Mouse (Mus musculus) lung, embryonic 16.5 days (tissue): Measurements from ENCODE around the gene Hist1h3d. TPM values are rescaled to one million over a fixed set of nuclear protein-coding genes. Genes with fewer than 3 reads are reported as not detected.
"Not testable (repeated sequence)": the region's sequence is repeated elsewhere in the genome, so short reads cannot be mapped to it uniquely, and the experiment has no call there.

Experiments
- ATAC-seq: fragments of 200-750 bp; cut with Nextera tagmentation; 2 replicates; pipeline ENCODE4 v1.8.0; 2017; ENCODE audit warnings: low read depth, mild to moderate bottlenecking, moderate library complexity
- H3K27ac ChIP-seq: fragments of 300-500 bp; sonication (generic); 2 replicates; pipeline ENCODE4 v1.5.1; 2014; ENCODE audit warnings: mild to moderate bottlenecking, control low read depth, low read length
- H3K27me3 ChIP-seq: fragments of 300-500 bp; sonication (generic); 2 replicates; pipeline ENCODE4 v1.6.1; 2014; ENCODE audit warnings: low read depth, low read length, mixed read lengths; ENCODE audit not compliant: control insufficient read depth, insufficient read depth
- H3K36me3 ChIP-seq: fragments of 300-500 bp; sonication (generic); 2 replicates; pipeline ENCODE4 v1.6.1; 2014; ENCODE audit warnings: low read length; ENCODE audit not compliant: control insufficient read depth, insufficient read depth
- H3K4me1 ChIP-seq: fragments of 300-500 bp; sonication (generic); replicated peaks from 2 replicates; pipeline ENCODE4 v1.6.1; 2014; ENCODE audit warnings: low read length, mixed read lengths; ENCODE audit not compliant: control insufficient read depth, insufficient read depth
- H3K4me2 ChIP-seq: fragments of 300-500 bp; sonication (generic); 2 replicates; pipeline ENCODE4 v1.6.1; 2014; ENCODE audit warnings: low read depth, low read length, control low read depth
- H3K4me3 ChIP-seq: fragments of 300-500 bp; sonication (generic); 2 replicates; pipeline ENCODE4 v1.5.1; 2014; ENCODE audit warnings: mild to moderate bottlenecking, low read length, control low read depth
- H3K9ac ChIP-seq: fragments of 300-500 bp; sonication (generic); 2 replicates; pipeline ENCODE4 v1.6.1; 2014; ENCODE audit warnings: low read length, control low read depth
- H3K9me3 ChIP-seq: fragments of 300-500 bp; sonication (generic); 2 replicates; pipeline ENCODE4 v1.6.1; 2016; ENCODE audit warnings: low read length; ENCODE audit not compliant: control insufficient read depth
- WGBS: fragments of 180-500 bp; shearing (Covaris S2); extraction: QIAGEN DNeasy Blood & Tissue Kit; methylation state at CpG from one replicate; pipeline ENCODE4 v1.1.7; 2014; 5-methylcytosine and 5-hydroxymethylcytosine counted together
- polyA plus RNA-seq: library from polyadenylated mRNA; unstranded; fragments of >200 nt; fragmentation: Nextera tagmentation; extraction: Ambion mirVana; gene quantifications from 2 replicates; pipeline ENCODE4 v1.2.1, GENCODE M21; 2015

The Hist1h3d gene
- polyA plus RNA-seq, 1 experiment from 2014 or later: 9.5 TPM

GRCm38 (mm10) chr13:23583387-23584068 lies 8.0 kb downstream of the Hist1h3d start:
- H3K9ac ChIP-seq: 0 out of 2 replicates have a peak overlapping the region, but pooled peaks have one; percentile 26
- H3K27ac ChIP-seq: peak overlapping the region; percentile 94
- ATAC-seq: no peak
- H3K36me3 ChIP-seq: no peaks in the 10 kb centered on the region
- H3K27me3 ChIP-seq: no peaks in the 10 kb centered on the region
- no peaks in the 10 kb centered on the region for H3K9me3 ChIP-seq
- H3K4me2 ChIP-seq: no peak overlapping the region; the same call in 1 of the 2 replicates
- peaks cover 26% of the 10 kb centered on the region for H3K4me1 ChIP-seq
- no peak overlapping the region for H3K4me3 ChIP-seq

GRCm38 (mm10) chr13:23584331-23584730 lies 8.8 kb downstream of the Hist1h3d start:
- peaks cover 26% of the 10 kb centered on the region for H3K4me1 ChIP-seq

DNA sequence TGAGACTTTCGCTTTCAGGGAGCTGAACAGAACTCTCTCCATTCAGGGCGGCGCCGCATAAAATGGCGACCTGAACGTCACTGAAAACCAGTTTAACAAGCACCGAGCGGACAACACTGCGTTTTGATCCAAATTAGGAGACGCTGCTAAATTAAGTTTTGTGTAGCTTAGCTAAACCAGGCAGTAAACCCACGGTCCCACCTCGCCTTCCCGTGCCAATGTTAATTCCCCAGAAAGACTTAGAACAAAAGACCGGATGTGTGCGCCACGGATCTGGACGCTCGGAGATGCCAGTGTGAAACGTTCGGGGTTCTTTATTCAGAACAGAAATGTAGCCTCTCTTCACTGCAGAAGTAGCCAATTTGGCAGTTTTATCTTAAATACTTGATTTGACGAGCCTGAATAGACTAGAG lies 9.5 kb downstream of the Hist1h3d start:
- H3K9ac ChIP-seq: peak overlapping the region; percentile 80
- 0 out of 2 replicates have a peak, but pooled peaks have one; percentile 6 for ATAC-seq
- peak overlapping the region; percentile 83 for H3K4me2 ChIP-seq
- no peaks in the 10 kb centered on the region for H3K36me3 ChIP-seq
- peak overlapping the region; percentile 98 for H3K27ac ChIP-seq
- WGBS: under 1% methylated on average over 21 of the region's 21 CpGs
- peaks cover 26% of the 10 kb centered on the region for H3K4me1 ChIP-seq
- no peaks in the 10 kb centered on the region for H3K9me3 ChIP-seq
- peak overlapping the region; percentile 51 for H3K4me3 ChIP-seq
- H3K27me3 ChIP-seq: no peaks in the 10 kb centered on the region

More at GRCm38 (mm10) chr13:23584331-23584730, 8.8 kb downstream of the Hist1h3d start:
- peak overlapping the region; percentile 51 for H3K4me3 ChIP-seq
- H3K27me3 ChIP-seq: no peaks in the 10 kb centered on the region
- H3K9me3 ChIP-seq: no peaks in the 10 kb centered on the region
- H3K36me3 ChIP-seq: no peaks in the 10 kb centered on the region
- H3K4me2 ChIP-seq: peak overlapping the region; percentile 83
- ATAC-seq: no peak
- H3K9ac ChIP-seq: peak overlapping the region; percentile 80
- peak overlapping the region; percentile 98 for H3K27ac ChIP-seq

- H3K36me3 ChIP-seq, H3K9me3 ChIP-seq, H3K27me3 ChIP-seq: not testable (repeated sequence)
- H3K4me3 ChIP-seq: peak overlapping the region; percentile 51
- WGBS: 2% methylated on average over 29 of the region's 36 CpGs
- H3K27ac ChIP-seq: peak overlapping the region; percentile 98
- H3K9ac ChIP-seq: peak overlapping the region; percentile 80
- peak; percentile 87 for ATAC-seq
- H3K4me1 ChIP-seq: peaks cover 26% of the 10 kb centered on the region
- H3K4me2 ChIP-seq: peak overlapping the region; percentile 83
Observed at GRCm38 (mm10) chr13:23585442-23586098, 10.0 kb downstream of the Hist1h3d start.

DNA sequence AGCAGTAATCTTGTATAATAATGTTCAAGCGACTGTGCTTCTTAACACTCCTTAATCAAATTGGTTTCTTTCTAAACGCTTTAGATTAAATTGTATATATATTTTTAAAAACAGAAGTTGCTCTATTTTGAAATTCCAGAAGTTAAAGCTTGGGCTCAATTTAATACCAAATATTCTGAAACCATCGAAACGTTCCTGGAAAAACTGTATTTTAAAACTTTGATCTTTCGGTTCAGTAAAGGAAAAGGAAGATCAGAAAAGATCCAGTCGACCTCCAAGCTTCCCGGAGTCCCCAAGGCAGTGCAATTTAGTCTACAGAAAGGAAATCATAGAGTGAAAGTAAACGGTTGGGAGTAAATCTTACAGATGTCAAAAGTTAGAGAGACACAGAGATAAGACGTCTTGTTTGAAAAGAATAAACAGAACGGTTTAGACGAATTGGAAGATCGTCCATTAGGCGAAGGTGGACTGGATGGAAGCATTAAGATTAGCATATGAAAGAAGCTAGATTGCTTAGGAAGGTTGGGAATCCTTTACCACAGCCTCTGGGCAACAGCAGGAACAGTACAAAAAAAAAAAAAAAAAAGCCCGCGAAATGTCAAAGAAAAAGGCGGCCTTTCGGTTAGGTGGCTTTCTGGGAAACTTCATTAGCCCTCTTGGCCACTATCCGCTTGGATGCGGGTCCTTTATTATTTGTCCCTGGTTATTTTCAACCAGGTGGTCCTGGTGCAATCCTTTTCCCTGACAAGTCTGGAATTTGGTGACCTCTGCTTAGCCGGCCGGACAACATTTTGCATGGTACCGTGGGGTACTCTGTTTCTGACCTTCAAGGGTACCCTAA lies 10.8 kb downstream of the Hist1h3d start:
- Histone ChIP-seq H3K27me3 (no peaks in the 10 kb centered on the region), H3K27ac (peak overlapping the region; percentile 98), H3K36me3 (no peaks in the 10 kb centered on the region), H3K4me3 (peak overlapping the region; percentile 41), H3K4me1 (peaks cover 21% of the 10 kb centered on the region), H3K4me2 (peak overlapping the region; percentile 70), H3K9me3 (no peaks in the 10 kb centered on the region), H3K9ac (peak overlapping the region; percentile 69)
- WGBS: 1% methylated on average over 22 of the region's 22 CpGs
- no peak for ATAC-seq

DNA sequence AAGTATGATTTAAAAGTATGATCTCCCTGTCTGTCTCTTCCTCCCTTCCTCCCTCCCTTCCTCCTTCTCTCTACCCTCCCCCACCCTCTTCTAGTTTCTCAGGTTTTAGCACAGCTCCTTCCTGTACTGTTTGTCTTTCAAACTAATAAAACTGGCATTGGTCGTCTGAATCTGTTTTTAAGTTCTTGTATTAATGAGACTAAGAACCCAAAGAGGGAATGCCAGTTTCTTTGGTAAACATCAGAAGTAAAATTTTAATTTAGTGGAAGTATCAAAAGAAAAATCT lies 11.3 kb downstream of the Hist1h3d start:
- WGBS: 0% methylated on average over 1 of the region's 1 CpGs
- H3K4me3 ChIP-seq: peak overlapping the region; percentile 41
- H3K4me2 ChIP-seq: peak overlapping the region; percentile 70
- no peak for ATAC-seq
- peaks cover 21% of the 10 kb centered on the region for H3K4me1 ChIP-seq
- peak overlapping the region; percentile 98 for H3K27ac ChIP-seq
- H3K9ac ChIP-seq: peak overlapping the region; percentile 69
- no peaks in the 10 kb centered on the region for H3K36me3 ChIP-seq
- no peaks in the 10 kb centered on the region for H3K9me3 ChIP-seq
- no peaks in the 10 kb centered on the region for H3K27me3 ChIP-seq

GRCm38 (mm10) chr13:23591206-23591605 lies 15.6 kb downstream of the Hist1h3d start:
- 90% methylated on average over 7 of the region's 7 CpGs for WGBS
- Histone ChIP-seq H3K36me3 (no peaks in the 10 kb centered on the region), H3K4me1 (peaks cover 3% of the 10 kb centered on the region; the same call in 1 of the 2 replicates), H3K4me3 (no peak overlapping the region), H3K27me3 (no peaks in the 10 kb centered on the region), H3K4me2 (no peak overlapping the region), H3K9ac (no peak overlapping the region), H3K27ac (no peak overlapping the region), H3K9me3 (no peaks in the 10 kb centered on the region)
- no peak for ATAC-seq

GRCm38 (mm10) chr13:23591886-23592285 lies 16.3 kb downstream of the Hist1h3d start:
- not testable (repeated sequence) for H3K27me3 ChIP-seq, H3K27ac ChIP-seq, H3K4me3 ChIP-seq, H3K4me1 ChIP-seq, H3K9me3 ChIP-seq, H3K9ac ChIP-seq, H3K4me2 ChIP-seq, H3K36me3 ChIP-seq, ATAC-seq
- WGBS: 82% methylated on average over 7 of the region's 7 CpGs

DNA sequence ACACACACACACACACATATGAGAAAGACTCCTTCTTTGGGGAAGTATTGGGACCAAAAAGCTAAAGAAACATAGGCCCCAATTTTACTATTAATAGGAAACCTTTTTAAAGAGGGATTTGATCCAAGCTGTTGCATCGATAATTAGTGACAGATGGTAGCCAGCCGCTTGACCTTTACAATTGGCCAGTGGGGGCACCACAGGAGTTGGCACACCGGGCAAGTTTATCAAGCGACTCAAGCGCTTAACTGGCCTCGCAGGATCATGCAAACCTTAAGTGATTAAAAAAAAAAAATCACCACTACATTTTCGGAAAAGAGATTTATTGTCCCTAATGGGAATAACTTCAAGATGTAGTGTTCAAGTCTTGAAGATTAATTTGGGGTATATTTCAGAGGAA lies 17.1 kb downstream of the Hist1h3d start:
- Histone ChIP-seq H3K27ac (peak overlapping the region; percentile 87), H3K4me2 (no peak overlapping the region), H3K4me3 (no peak overlapping the region)

More for the DNA sequence above, 17.1 kb downstream of the Hist1h3d start:
- no peaks in the 10 kb centered on the region for H3K9me3 ChIP-seq
- no peak for ATAC-seq
- 74% methylated on average over 7 of the region's 7 CpGs for WGBS
- no peak overlapping the region for H3K9ac ChIP-seq
- H3K27me3 ChIP-seq: no peaks in the 10 kb centered on the region
- H3K36me3 ChIP-seq: no peaks in the 10 kb centered on the region
- H3K4me1 ChIP-seq: no peaks in the 10 kb centered on the region
